Mouse (Mus musculus): ENCODE data around the gene Hist1h2ae. TPM values are rescaled to one million over a fixed set of nuclear protein-coding genes. Genes with fewer than 3 reads are reported as not detected.
"Not testable (repeated sequence)": the region's sequence is repeated elsewhere in the genome, so short reads cannot be mapped to it uniquely, and the experiment has no call there.

Gene Hist1h2ae
- polyA plus RNA-seq, 1 experiment = 174 TPM

DNA sequence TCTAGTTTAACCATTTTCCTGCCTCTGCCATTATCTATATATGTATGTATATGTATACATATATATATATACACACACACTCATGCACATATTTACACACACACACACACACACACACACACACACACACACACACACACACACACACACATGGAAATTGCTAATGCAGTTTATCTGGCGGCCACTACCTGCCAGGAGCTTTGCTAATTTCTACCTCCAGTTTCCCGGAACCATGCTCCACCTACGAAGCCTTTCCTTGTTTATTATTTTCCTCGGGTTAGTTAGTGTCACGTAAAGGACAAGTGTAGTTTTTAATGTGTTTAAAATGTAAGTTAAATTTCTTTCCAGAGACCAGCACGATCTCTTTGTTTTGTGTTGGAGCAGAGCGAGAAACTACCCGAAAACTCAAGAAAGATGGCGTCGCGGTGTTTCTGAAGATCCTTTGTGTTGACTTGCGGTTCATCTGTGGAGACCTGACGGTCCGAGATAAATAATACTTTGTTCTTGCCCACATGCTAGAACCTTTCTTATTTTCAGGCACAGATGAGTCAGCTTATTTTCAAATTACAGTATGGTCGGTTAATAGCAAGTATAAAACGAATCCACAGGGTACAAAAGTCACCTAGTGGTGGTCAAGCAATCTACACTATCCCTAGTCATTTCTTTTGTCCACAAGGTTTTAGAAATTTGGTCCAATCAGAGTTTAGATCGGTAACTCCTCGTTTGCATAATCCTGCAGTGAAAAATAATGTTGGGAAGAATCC, 8.1 kb downstream of the Hist1h2ae start:
- Histone ChIP-seq H3K36me3 (ENCODE audit: control insufficient read depth, insufficient read depth, low read length) (no peaks in the 10 kb centered on the region), H3K27ac (ENCODE audit: control insufficient read depth, insufficient read depth, low read length) (peak overlapping the region; percentile 79), H3K27me3 (ENCODE audit: control insufficient read depth, insufficient read depth, low read length) (no peaks in the 10 kb centered on the region), H3K4me3 (ENCODE audit: control insufficient read depth, insufficient read depth, low read length) (no peak overlapping the region), H3K4me1 (replicated peaks; ENCODE audit: control insufficient read depth, insufficient read depth, low read length) (no peaks in the 10 kb centered on the region)
- no peak for DNase-seq
- 3% methylated on average over 18 of the region's 18 CpGs for WGBS
- no peak for TF ChIP-seq POLR2A (IDR thresholded peaks at IDR 0.05; ENCODE audit: control insufficient read depth, extremely low read depth, insufficient read depth, low read length, poor library complexity)
- no peak for TF ChIP-seq CTCF (IDR thresholded peaks at IDR 0.05; ENCODE audit: borderline replicate concordance, control insufficient read depth, extremely low read depth, insufficient read depth, low read length, poor library complexity)

GRCm38 (mm10) chr13:23561883-23562659, 8.9 kb downstream of the Hist1h2ae start, which contains the start of gene Hist1h3e:
TSS of gene Hist1h3e (minus strand) at chr13:23562369.
- not testable (repeated sequence) for H3K27me3 ChIP-seq (ENCODE audit: control insufficient read depth, insufficient read depth, low read length); H3K36me3 ChIP-seq (ENCODE audit: control insufficient read depth, insufficient read depth, low read length); H3K4me1 ChIP-seq (replicated peaks; ENCODE audit: control insufficient read depth, insufficient read depth, low read length)
- WGBS = under 1% methylated on average over 62 of the region's 67 CpGs
- H3K27ac ChIP-seq (ENCODE audit: control insufficient read depth, insufficient read depth, low read length) = peak within 1 kb of the TSS; percentile 79
- TF ChIP-seq POLR2A (IDR thresholded peaks at IDR 0.05; ENCODE audit: control insufficient read depth, extremely low read depth, insufficient read depth, low read length, poor library complexity) = peak; percentile 91
- H3K4me3 ChIP-seq (ENCODE audit: control insufficient read depth, insufficient read depth, low read length) = peak within 1 kb of the TSS; percentile 52
- DNase-seq = peak; percentile 88

GRCm38 (mm10) chr13:23561531-23561882, 9.5 kb downstream of the Hist1h2ae start:
- WGBS = 0% methylated on average over 2 of the region's 5 CpGs
- not testable (repeated sequence) for H3K36me3 ChIP-seq (ENCODE audit: control insufficient read depth, insufficient read depth, low read length); DNase-seq; H3K4me1 ChIP-seq (replicated peaks; ENCODE audit: control insufficient read depth, insufficient read depth, low read length); H3K27me3 ChIP-seq (ENCODE audit: control insufficient read depth, insufficient read depth, low read length)
- H3K27ac ChIP-seq (ENCODE audit: control insufficient read depth, insufficient read depth, low read length) = peak overlapping the region; percentile 50; the same call in 1 of the 2 replicates
- 0 out of 2 replicates have a peak overlapping the region, but pooled peaks have one; percentile 52 for H3K4me3 ChIP-seq (ENCODE audit: control insufficient read depth, insufficient read depth, low read length)

GRCm38 (mm10) chr13:23560699-23561098, 10.3 kb downstream of the Hist1h2ae start:
- H3K4me1 ChIP-seq (replicated peaks; ENCODE audit: control insufficient read depth, insufficient read depth, low read length); H3K27me3 ChIP-seq (ENCODE audit: control insufficient read depth, insufficient read depth, low read length); H3K27ac ChIP-seq (ENCODE audit: control insufficient read depth, insufficient read depth, low read length); DNase-seq; H3K4me3 ChIP-seq (ENCODE audit: control insufficient read depth, insufficient read depth, low read length); H3K36me3 ChIP-seq (ENCODE audit: control insufficient read depth, insufficient read depth, low read length): not testable (repeated sequence)
- WGBS = 65% methylated on average over 2 of the region's 2 CpGs

DNA sequence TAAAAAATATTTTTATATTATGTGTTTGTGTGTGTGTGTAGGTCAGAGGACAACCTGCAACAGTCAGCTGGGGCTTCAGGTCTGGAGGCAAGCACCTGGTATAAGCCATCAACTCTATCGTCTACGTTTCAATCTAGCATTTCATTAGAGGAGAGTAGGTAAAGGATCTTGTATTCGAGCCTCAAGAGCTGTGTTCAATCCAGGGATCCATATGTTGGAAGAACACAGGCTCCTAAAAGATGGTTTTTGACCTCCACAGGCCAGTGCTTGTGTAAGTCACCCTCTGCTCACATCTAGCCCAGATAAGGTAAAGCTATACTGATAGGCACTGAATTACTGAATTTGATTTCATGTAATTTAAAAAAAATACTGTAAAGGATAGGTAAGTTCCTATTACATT, 14.1 kb downstream of the Hist1h2ae start:
- Histone ChIP-seq H3K36me3 (ENCODE audit: control insufficient read depth, insufficient read depth, low read length) (no peaks in the 10 kb centered on the region), H3K4me3 (ENCODE audit: control insufficient read depth, insufficient read depth, low read length) (no peak overlapping the region), H3K4me1 (replicated peaks; ENCODE audit: control insufficient read depth, insufficient read depth, low read length) (no peaks in the 10 kb centered on the region), H3K27ac (ENCODE audit: control insufficient read depth, insufficient read depth, low read length) (no peak overlapping the region), H3K27me3 (ENCODE audit: control insufficient read depth, insufficient read depth, low read length) (no peaks in the 10 kb centered on the region)
- no peak for TF ChIP-seq POLR2A (IDR thresholded peaks at IDR 0.05; ENCODE audit: control insufficient read depth, extremely low read depth, insufficient read depth, low read length, poor library complexity)
- TF ChIP-seq CTCF (IDR thresholded peaks at IDR 0.05; ENCODE audit: borderline replicate concordance, control insufficient read depth, extremely low read depth, insufficient read depth, low read length, poor library complexity) = no peak
- DNase-seq = no peak
- 81% methylated on average over 3 of the region's 3 CpGs for WGBS

- H3K4me1 ChIP-seq (replicated peaks; ENCODE audit: control insufficient read depth, insufficient read depth, low read length) = no peaks in the 10 kb centered on the region
- H3K4me3 ChIP-seq (ENCODE audit: control insufficient read depth, insufficient read depth, low read length) = peak overlapping the region; percentile 86
- WGBS = 0% methylated on average over 18 of the region's 18 CpGs
- no peaks in the 10 kb centered on the region for H3K27me3 ChIP-seq (ENCODE audit: control insufficient read depth, insufficient read depth, low read length)
- H3K36me3 ChIP-seq (ENCODE audit: control insufficient read depth, insufficient read depth, low read length) = no peaks in the 10 kb centered on the region
- peak; percentile 71 for DNase-seq
- H3K27ac ChIP-seq (ENCODE audit: control insufficient read depth, insufficient read depth, low read length) = peak overlapping the region; percentile 99
- TF ChIP-seq CTCF (IDR thresholded peaks at IDR 0.05; ENCODE audit: borderline replicate concordance, control insufficient read depth, extremely low read depth, insufficient read depth, low read length, poor library complexity) (no peak), POLR2A (IDR thresholded peaks at IDR 0.05; ENCODE audit: control insufficient read depth, extremely low read depth, insufficient read depth, low read length, poor library complexity) (no peak)
Measured at GRCm38 (mm10) chr13:23555839-23556416, 15.1 kb downstream of the Hist1h2ae start.

Measured in thymus, adult 2 months (tissue).